Mouse (Mus musculus) kidney, adult 8-10 months (tissue): ENCODE results near the gene Cacna1d.

Experiments
- DNase-seq, 2 experiments: peaks; one replicate each; pipeline ENCODE4 v3.0.0; 2022

Cacna1d gene

DNA sequence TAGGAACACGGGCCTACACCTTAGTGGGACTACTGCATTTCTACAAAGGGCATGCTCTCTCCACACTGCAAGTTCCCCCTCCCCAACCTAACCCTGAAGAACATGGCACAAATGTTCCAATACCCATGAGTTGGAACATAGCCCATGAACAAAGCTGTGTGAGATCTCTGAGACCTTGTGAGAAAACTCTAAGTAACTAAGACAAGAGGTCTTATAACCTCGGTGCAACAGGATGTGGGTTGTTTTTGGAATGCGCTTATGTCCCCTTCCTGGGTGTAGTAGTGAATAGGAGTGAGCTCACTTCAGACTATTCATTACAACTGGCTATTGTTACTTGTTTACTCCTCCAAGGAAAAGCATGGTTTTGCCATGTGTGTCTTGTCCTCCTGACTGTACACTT lies 353.3 kb downstream of the Cacna1d start:
- DNase-seq, result no peak

DNA sequence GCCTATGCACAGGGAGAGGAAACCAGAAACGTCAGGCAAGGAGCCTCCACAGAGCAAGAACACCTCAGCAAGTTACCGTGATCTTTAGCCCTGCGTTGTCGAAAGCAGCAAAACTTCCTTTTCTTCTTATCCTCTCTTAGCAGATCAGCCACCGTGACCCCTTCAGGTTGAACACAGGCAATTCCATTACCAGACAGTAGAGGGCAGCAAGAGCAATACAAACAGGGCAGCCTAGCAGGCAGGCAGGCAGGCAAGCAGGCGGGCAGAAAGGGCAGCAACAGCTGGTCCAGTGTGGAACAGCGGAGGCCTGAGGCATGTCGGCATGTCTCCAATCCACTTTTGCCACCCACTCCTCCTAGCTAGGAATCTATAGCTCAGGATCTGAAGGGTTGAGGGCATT lies 354.3 kb downstream of the Cacna1d start:
- DNase-seq, result peak; percentile 77 to 84

DNA sequence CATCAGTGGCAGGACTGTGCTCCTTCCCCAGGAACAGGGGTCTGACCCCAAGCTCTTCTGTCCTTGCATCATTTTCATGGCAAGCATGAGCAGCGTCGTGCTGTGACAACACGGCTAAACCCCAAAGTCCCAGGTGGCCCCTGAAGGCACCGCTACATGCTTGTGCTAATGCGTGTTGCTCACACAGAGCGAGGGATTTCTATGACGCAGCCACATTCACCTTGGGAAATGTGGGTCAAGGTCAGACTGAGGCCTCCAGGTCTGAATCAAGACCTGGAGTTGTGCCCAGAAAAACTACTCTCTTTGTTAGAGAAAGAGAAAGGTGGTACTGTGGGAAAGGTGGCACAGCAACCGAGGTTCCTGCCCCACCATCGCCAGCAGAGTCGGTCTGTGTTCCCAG lies 355.9 kb downstream of the Cacna1d start:
- DNase-seq, result no peak

DNA sequence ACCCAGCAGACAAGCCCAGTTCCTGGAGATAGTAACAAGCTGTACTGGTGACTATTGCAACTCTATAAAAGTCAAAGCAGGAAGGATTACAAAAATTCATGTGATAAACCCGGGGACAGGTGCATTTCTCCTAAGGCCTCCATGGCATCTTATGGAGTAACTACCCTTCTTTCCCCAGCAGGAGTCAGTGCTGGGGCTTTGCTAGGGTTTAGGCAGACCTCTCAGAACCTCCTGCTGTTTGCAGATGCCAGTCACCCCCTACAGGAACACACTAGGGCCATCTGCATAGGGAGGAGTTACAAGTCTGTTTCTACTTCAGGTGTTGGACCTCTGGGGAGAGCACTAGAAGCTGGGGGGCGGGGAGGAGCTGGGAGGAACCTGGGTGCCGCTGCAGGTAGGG lies 357.6 kb downstream of the Cacna1d start:
- DNase-seq, result no peak

DNA sequence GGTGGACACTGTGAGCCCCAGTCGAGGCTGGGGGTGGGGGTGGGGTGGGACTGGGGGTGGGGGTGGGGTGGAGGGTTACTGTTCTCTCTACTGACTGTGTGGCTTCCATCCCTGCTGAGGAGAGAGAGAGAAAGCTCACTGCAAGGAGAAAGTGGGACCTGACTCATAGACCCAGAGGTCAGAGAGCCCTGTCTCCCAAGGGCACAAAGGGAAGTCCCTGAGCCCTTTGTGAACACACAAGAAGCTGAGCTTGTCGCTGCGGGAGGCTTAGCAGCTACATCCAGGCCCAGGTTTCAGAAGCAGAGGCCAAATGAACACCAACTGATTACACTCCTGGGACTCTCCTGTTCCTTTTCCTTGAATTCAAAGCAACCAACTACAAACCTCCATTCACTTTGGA lies 360.0 kb downstream of the Cacna1d start:
- DNase-seq, result no peak

DNA sequence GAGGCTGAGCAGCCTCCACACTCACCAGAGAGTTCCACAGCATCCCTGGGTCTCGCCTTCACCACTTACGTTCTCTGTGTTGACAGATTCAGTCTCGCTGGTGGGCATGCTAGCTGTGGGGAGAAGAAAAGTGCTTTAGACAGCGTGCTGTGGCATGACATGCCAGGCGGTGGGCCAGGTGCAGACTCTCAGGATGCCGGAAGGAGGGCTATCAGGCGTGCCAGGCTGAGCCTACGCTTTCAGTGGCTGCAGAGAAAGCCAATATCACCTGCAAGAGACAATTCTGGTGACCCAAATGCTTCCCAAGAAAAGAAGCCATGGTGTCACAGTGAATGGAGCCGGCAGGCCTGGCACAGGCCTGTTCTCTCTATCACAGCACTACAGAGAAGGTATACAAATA lies 361.2 kb downstream of the Cacna1d start:
- DNase-seq, result no peak

DNA sequence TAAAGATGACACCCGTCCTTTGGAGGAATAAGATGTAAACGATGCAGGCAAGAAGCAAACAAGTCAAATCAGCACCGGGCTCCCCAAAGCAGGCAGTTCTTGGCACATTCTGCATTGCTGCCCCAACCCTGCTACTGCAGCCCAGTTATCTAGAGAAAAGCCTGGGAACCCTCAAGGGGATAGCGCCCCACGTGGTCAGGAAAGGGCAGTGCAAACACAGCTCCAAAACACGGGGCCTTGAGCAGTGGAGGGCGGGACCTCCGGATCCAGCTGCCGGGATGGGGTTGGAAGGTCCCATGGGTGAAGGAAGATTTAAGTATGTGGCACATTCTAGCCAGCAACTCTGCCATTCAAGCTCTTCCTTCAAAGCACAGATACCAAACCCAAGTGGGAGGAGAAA lies 361.9 kb downstream of the Cacna1d start:
- DNase-seq, result peak in 1 of 2 experiments; percentile 21

DNA sequence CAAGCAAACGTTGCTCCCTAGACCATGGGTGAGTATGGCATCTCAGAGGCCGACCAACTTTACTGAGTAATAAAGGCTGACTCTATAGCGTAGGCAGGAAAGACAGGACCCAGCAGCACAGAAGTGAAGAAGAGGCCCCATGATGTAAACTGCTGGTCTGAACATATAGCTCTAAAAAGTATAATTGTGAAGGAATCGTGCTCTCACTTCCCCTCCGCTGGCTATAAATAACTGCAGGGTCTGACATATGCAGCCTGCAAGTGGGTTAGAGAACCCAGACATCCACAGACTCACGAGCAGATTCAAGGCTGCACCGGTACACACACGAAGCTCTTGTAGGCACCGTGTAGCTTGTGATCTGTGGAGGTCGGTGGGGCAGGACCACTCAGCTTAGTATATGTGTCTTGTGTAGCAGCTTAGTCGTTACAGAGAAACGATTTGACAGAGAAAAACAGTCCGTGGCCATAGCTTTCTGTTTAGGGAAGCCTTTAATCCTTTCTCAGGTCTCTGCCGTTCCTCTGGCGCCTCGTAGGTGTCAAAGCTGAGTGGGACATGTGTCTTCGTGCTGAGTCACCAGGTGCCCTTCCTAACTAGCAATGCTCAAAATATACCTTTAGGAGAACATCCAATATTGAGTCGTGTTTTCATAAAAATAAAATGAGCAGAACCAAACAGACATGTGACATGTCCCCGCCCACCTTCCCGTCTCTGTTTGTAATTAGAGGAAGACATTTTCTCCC lies 366.1 kb downstream of the Cacna1d start:
- no peak for DNase-seq

DNA sequence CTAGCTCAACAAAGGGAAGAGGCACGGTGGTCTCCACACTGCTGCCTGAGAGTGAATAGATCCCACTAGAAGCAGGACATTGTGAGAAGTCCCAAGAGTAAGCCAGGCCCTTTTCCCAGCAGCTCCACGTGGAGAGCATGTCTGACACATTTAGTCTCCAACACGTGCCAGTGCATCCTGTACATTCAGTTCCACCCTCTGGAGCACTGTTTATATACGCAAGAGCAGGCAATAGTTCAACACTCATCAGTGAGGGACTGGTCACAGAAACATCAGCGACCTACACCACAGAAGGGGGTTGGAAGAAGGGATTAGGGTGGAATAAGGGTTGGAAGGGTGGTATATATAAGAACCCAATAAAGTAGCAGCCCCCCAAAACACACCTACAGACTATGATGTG lies 371.2 kb downstream of the Cacna1d start:
- DNase-seq, result no peak

DNA sequence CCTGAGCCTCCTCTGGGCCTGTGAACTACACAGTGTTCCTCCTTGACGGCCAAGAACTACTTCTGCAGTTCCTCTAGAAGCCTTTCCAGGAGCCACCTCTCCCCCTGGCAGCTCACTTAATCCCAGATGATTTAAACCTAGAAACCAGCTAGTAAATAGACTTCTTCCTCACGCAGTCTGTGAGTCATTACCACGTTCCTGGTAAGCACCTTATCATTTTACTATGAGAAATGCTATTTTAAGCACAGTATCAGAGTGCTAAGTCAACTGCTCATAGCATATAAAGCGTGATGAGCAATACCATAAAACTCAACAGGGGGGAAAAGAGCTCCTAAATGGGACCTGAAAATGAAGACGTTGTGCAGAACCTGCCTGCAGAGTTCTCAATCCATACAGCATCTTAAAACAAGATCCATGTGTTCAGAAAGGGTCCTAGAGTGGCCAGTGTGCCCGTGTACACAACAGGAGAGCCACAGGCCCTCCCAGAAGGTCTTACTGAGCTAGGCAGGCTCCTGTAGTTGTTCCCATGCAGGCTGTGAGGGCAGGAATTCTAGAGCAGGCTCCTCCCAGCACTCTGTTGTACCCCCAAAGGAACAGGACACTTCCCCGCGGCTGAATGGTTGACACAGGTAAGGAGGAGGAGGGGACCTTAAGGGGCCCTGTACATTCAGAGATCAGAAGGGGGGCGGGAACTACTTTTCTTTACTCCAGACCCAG lies 377.7 kb downstream of the Cacna1d start:
- DNase-seq, result no peak

DNA sequence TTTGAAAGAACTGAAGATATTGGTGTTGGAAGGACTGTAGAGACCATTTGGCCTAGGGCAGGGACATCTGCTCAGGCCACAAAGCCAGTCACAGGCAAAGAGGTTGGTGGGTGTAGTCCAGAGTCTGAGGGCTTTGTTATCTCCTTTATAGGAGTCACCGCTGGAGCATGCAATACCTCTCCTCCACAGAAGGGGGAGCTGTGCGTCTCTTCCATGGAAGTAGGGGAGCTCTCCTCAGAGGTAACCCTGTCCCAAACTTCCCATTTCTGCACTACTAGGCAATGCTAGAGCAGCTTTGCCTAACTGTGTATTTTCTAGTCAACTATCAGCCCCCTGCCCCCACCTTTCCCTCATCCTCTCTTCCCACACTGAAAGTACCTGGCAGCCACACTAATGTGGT lies 382.2 kb downstream of the Cacna1d start:
- DNase-seq, result no peak

DNA sequence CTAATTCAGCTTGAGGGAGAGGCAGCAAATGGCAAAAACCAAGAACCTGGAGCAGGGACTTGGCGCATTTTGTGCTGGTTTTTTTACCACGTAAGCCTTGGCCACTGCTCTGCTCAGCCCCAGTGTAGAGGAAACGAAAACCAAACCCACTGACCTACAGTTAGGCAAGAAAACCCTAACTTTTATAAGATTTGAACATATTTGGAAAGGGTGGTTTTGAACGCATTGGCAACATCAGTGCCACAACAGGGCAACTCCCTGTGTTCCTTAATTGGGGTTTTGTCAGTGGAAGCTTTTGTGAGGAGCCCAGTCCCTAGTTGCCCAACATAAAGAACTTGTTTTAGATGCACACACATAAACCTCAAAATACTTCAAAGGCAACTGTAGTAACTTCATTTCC lies 384.7 kb downstream of the Cacna1d start:
- no peak for DNase-seq

DNA sequence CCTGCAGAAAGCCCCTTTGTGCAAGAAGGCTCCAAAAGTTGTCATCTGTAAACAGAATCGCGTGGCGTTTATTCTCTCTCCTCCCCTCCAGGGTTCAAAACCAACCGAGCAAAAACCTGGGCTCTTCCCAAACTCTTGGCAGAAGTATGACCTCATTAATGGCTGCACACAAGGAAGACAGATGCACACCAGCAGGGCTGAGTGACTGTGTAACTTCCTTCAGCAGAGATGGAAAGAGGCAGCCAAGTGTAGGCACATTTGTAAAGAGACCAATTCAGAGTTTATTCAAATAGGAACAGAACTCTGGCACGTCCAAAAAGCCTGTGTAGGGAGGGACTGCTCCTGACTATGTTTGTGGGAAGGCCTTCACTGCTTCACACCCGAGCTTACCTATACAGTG lies 385.7 kb downstream of the Cacna1d start:
- no peak for DNase-seq

DNA sequence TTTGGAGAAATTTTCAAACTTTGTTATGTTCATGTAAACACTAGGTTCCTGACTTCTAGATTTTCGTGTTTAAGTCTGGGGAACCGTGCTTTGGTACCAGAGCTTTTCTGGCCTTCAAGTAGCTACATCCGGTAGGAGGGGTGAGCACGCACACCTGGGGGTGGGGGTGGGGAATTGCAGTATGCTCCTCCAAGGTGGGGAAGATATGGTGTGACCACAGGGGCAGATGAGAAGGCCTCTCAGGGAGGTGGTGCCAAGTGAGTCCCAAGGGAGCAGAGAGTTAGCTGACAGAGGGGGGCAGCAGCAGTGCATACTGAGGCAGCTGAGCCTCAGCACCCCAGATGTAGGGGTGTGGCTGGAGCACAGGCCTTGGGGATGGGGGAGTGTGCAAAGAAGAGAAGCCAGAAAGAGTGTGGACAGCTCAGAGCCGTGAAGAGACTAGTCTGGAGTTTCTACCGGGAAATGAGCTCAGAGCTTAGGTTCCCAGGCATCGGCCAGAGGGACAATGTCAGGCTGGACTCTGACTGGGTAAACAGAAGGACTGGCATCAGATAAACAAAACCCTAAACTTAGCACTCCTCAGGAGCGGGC lies 387.2 kb downstream of the Cacna1d start:
- no peak for DNase-seq

DNA sequence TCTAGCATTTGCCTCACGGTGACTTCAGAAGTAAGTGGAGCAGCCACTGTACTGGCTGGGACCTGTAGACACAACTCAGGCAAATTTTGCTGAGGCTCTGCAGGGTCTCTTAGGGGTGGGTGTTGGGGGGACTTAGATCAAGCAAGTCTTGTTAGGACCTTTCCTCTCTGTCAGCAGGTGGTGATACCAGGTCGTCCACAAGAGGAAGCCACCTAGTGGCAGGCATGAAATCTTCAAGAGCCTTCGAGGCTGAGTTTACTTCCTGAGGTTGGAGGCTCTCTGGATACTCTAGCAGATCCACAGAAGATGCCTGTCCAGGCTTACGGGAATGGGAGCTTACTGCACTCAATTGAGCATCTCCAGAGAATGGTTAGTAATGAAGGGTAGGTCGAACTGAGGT lies 394.0 kb downstream of the Cacna1d start:
- DNase-seq, result peak; percentile 41 to 51

DNA sequence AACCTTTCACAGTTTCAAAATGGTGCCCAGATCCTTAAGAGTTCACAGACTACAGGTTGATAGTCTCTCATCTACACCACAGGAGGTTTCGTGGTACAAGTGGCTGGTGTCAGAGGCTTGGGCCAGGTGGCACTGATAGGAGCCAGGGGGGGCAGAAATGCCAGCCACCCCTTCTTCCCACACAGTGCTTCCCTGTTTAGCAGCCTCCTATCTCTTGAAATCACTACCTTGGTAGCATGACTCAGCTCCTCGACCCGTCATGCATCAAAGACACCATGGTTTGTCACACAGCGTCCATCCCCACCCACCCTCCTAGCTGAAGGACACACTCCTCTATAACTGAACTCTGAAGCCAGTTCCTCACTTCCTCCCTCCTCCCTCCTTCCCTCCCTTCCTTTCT lies 398.8 kb downstream of the Cacna1d start:
- no peak for DNase-seq

DNA sequence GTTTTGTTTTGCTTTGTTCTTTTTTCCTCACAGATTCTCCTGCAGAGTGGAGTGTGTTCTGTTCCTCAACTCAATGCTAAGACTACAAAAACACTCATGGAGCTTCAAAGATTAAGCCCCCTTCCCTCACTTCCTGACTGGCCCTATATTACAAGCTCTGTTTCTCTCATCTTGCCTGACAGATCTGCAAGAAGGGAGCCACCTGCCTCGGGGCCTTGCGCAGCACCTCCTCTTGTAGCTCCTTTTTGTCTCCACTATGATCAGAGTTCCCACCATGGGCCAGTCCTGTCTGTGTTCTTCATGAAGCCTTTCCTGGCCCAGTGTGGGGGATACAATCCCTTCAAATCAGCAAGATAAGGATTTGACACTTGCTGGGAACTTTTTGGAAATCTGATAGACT lies 399.2 kb downstream of the Cacna1d start:
- no peak for DNase-seq

DNA sequence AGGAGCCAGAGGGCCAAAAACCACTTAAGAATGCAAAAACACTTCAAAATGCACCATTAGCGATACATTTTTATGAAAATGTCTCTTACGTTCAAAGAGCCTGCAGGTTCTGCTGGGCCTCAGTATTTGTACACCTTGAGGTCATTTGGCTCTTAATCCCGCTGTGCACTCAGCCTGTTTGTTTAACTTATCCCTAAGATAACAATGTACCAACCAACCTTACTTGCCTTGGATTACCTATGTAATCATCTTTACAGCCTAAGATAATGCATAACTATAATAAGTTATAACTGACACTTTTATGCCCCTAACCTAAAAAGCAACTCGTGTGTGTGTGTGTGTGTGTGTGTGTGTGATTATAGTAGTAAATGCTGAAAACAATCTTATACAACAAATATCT lies 411.5 kb downstream of the Cacna1d start:
- DNase-seq, result no peak

DNA sequence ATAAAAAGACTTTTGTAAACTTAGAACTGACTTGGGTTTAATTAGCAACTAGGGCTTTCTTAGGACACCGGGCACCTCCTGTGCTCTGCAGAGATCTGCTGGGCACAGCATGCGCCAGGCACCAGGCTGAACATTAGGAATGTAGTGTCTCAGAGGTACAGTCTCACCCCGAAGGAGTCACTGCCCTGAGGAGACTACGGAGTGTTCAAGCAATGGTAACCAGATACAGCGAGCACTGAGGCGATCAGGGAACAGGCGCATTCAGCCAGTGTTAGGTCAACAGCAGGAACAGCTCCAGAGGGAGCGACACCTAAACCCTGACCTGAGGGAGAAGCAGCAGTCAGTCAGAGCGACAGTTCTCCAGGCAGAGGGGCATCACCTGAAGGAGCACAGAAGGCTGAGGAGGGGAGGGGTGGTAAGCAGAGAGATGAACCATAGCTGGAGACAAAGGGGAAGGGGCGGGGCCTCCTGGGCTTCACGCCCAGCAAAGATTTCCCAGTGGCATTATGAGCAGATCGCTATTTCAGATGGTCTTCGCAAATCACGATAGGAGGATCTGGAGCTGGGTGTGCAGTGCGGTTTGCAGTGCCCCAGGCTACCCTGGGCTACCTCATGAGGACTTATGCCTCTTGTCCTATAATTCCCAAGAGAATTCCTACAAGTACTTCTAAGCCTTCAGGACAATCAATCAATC lies 413.0 kb downstream of the Cacna1d start:
- peak; percentile 67 to 72 for DNase-seq

DNA sequence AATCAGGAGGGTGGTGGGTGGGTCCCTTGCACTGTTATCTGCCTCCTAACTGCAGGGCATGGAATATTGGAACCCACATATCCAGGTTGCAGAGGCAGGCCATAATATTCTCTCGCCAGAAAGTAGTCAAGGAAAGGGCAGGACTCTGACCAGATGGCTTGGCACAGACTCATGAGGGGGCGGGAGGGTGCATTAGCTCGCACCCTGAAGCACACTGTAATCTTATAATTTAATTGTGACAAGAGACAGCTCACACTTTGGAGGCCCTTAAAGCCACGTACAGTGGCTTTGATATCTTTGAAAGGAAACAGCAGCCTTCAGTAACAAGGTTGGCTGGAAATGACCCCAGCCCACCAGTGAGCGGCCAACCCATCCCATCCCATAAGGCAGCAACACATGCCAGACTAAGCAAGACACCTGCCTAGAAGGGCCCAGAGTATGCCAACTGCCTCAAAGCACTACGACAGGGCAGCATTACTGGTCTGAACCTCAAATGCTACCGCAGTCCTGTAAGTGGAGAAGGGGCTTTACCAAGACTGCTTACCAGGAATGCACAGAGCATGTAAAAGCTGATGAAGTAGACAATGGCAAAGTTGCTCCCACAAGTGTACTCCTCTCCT lies 415.9 kb downstream of the Cacna1d start:
- no peak for DNase-seq

DNA sequence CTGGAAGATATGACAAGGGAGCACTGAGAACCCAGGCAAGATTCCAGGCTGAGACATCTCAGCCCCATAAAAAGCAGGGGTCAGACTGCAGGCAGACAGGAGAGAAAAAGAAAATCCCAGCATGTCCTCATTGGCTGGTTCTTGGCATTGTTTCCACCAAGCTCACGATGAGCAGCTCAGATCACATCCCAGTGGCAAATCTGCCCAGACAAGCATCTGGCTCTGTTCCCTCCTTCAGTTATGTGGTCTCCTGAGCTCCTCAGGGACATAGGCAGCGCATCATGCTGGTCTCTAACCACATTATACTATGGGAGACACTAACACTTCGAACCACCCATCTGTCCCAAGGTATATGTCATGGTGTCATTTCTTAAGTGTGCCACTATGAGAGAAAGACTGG lies 422.7 kb downstream of the Cacna1d start:
- DNase-seq, result no peak

DNA sequence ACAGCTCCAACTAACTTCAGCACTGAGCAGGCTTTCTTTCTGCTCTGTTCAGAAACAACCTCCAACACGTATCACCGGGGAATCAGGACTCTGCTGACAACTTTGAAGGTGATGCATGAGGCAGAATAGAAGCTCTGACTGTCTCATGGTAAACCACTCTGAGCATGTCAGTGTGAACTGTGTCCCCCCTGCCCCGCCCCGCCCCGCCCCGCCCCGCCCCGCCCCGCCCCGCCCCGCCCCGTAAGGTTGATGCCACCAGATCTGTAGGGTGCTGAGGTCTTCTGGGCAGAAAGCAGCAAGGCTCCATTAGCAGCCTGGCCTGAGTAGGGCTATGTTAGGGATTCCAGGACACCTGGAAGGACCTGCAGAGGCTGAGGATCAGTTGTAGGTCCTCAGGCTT lies 424.5 kb downstream of the Cacna1d start:
- no peak for DNase-seq

DNA sequence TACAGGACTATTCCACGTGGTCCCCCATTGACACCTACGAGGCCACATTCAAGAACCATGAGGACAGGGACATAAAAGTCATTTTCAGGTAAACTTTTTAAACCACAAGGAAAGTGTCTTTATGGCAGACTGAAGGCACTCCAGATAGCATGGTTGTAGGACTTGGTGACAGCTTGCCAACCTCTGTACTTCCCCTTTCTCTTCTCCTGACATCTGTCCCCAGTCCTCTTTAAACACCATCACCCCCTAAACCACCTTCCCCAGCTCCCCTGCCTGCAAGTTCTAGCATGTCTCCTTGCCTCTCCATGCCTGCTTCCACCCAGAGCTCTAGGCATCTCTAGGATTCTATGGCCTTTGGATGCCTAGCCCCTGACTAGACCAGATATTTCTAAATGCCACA lies 426.4 kb downstream of the Cacna1d start:
- DNase-seq, result no peak
